Mouse (Mus musculus): Measurements from ENCODE around the gene Tmem213. TPM values are rescaled to one million over a fixed set of nuclear protein-coding genes. Genes with fewer than 3 reads are reported as not detected.

The Tmem213 gene
- 49.7 and 58.9 TPM in 2 replicates for polyA plus RNA-seq (2015; fragmentation: Nextera tagmentation; extraction: Ambion mirVana)

- ATAC-seq (ENCODE audit: borderline replicate concordance, extremely low read depth, low FRiP score, low TSS enrichment) = peak; percentile 55; the same call in 1 of the 2 replicates
- H3K27ac ChIP-seq = peak within 1 kb of the TSS; percentile 95
- peak within 1 kb of the TSS; percentile 17 for H3K9ac ChIP-seq
- no peaks in the 10 kb centered on the region for H3K27me3 ChIP-seq
- H3K4me2 ChIP-seq = peak within 1 kb of the TSS; percentile 47
- H3K4me3 ChIP-seq = peak within 1 kb of the TSS; percentile 37
- peaks cover 22% of the 10 kb centered on the region for H3K4me1 ChIP-seq
- no peaks in the 10 kb centered on the region for H3K36me3 ChIP-seq
- WGBS = 20% methylated on average over 9 of the region's 9 CpGs
- no peaks in the 10 kb centered on the region for H3K9me3 ChIP-seq
These were observed at the start of gene Tmem213 for GRCm38 (mm10) chr6:38109160-38109795. Gene Tmem213 (plus strand): TSS chr6:38109255.

- no peak overlapping the region for H3K9ac ChIP-seq
- H3K27me3 ChIP-seq = no peaks in the 10 kb centered on the region
These were observed 44.4 kb upstream of the Tmem213 start for GRCm38 (mm10) chr6:38064621-38065020.

GRCm38 (mm10) chr6:38065122-38065500, 43.9 kb upstream of the Tmem213 start:
- no peaks in the 10 kb centered on the region for H3K27me3 ChIP-seq
- no peak overlapping the region for H3K4me3 ChIP-seq
- no peak overlapping the region for H3K27ac ChIP-seq
- no peak overlapping the region for H3K4me2 ChIP-seq
- no peaks in the 10 kb centered on the region for H3K36me3 ChIP-seq
- no peaks in the 10 kb centered on the region for H3K9me3 ChIP-seq
- no peak for ATAC-seq (ENCODE audit: borderline replicate concordance, extremely low read depth, low FRiP score, low TSS enrichment)
- 70% methylated on average over 3 of the region's 3 CpGs for WGBS
- H3K9ac ChIP-seq = no peak overlapping the region
- no peaks in the 10 kb centered on the region for H3K4me1 ChIP-seq

More at GRCm38 (mm10) chr6:38064621-38065020, 44.4 kb upstream of the Tmem213 start:
- H3K9me3 ChIP-seq = no peaks in the 10 kb centered on the region
- no peak overlapping the region for H3K27ac ChIP-seq
- H3K4me2 ChIP-seq = no peak overlapping the region
- no peaks in the 10 kb centered on the region for H3K4me1 ChIP-seq
- 74% methylated on average over 2 of the region's 2 CpGs for WGBS
- no peaks in the 10 kb centered on the region for H3K36me3 ChIP-seq
- H3K4me3 ChIP-seq = no peak overlapping the region
- ATAC-seq (ENCODE audit: borderline replicate concordance, extremely low read depth, low FRiP score, low TSS enrichment) = no peak

GRCm38 (mm10) chr6:38065501-38066122, 43.4 kb upstream of the Tmem213 start:
- 68% methylated on average over 11 of the region's 11 CpGs for WGBS
- Histone ChIP-seq H3K4me2 (no peak overlapping the region), H3K27ac (no peak overlapping the region)

GRCm38 (mm10) chr6:38066215-38066614, 42.8 kb upstream of the Tmem213 start:
- no peaks in the 10 kb centered on the region for H3K36me3 ChIP-seq
- no peak overlapping the region for H3K27ac ChIP-seq
- no peak overlapping the region for H3K4me3 ChIP-seq
- H3K4me1 ChIP-seq = no peaks in the 10 kb centered on the region
- WGBS = under 1% methylated on average over 5 of the region's 5 CpGs
- no peak overlapping the region for H3K9ac ChIP-seq
- H3K9me3 ChIP-seq = no peaks in the 10 kb centered on the region
- H3K4me2 ChIP-seq = no peak overlapping the region
- H3K27me3 ChIP-seq = no peaks in the 10 kb centered on the region
- peak; percentile 69; the same call in 1 of the 2 replicates for ATAC-seq (ENCODE audit: borderline replicate concordance, extremely low read depth, low FRiP score, low TSS enrichment)

More at GRCm38 (mm10) chr6:38065501-38066122, 43.4 kb upstream of the Tmem213 start:
- no peak for ATAC-seq (ENCODE audit: borderline replicate concordance, extremely low read depth, low FRiP score, low TSS enrichment)
- no peak overlapping the region for H3K9ac ChIP-seq
- no peaks in the 10 kb centered on the region for H3K4me1 ChIP-seq
- no peak overlapping the region for H3K4me3 ChIP-seq
- H3K36me3 ChIP-seq = no peaks in the 10 kb centered on the region
- H3K27me3 ChIP-seq = no peaks in the 10 kb centered on the region
- H3K9me3 ChIP-seq = no peaks in the 10 kb centered on the region

- WGBS = 87% methylated on average over 4 of the region's 4 CpGs
- Histone ChIP-seq H3K4me3 (no peak overlapping the region), H3K27ac (no peak overlapping the region), H3K27me3 (no peaks in the 10 kb centered on the region), H3K36me3 (no peaks in the 10 kb centered on the region), H3K4me2 (no peak overlapping the region), H3K9ac (no peak overlapping the region), H3K4me1 (no peaks in the 10 kb centered on the region), H3K9me3 (no peaks in the 10 kb centered on the region)
- ATAC-seq (ENCODE audit: borderline replicate concordance, extremely low read depth, low FRiP score, low TSS enrichment) = no peak
These were observed 37.8 kb upstream of the Tmem213 start for GRCm38 (mm10) chr6:38071256-38071655.

- no peaks in the 10 kb centered on the region for H3K27me3 ChIP-seq
- whole genome bisulfite sequencing = 65% methylated on average over 5 of the region's 5 CpGs
- H3K36me3 ChIP-seq = no peaks in the 10 kb centered on the region
- H3K27ac ChIP-seq = no peak overlapping the region
- no peaks in the 10 kb centered on the region for H3K4me1 ChIP-seq
- H3K4me3 ChIP-seq = no peak overlapping the region
- no peak overlapping the region for H3K4me2 ChIP-seq
- H3K9ac ChIP-seq = no peak overlapping the region
- H3K9me3 ChIP-seq = no peaks in the 10 kb centered on the region
- no peak for ATAC-seq (ENCODE audit: borderline replicate concordance, extremely low read depth, low FRiP score, low TSS enrichment)
These were observed 36.8 kb upstream of the Tmem213 start for GRCm38 (mm10) chr6:38072137-38072796.

- no peak for ATAC-seq (ENCODE audit: borderline replicate concordance, extremely low read depth, low FRiP score, low TSS enrichment)
- H3K27ac ChIP-seq = no peak overlapping the region
- no peak overlapping the region for H3K9ac ChIP-seq
- no peaks in the 10 kb centered on the region for H3K9me3 ChIP-seq
- H3K27me3 ChIP-seq = no peaks in the 10 kb centered on the region
- no peaks in the 10 kb centered on the region for H3K4me1 ChIP-seq
- no peak overlapping the region for H3K4me2 ChIP-seq
- no peak overlapping the region for H3K4me3 ChIP-seq
- 90% methylated on average over 3 of the region's 3 CpGs for WGBS
- H3K36me3 ChIP-seq = no peaks in the 10 kb centered on the region
These were observed 35.5 kb upstream of the Tmem213 start for GRCm38 (mm10) chr6:38073592-38073991.

GRCm38 (mm10) chr6:38080364-38080763, 28.7 kb upstream of the Tmem213 start:
- H3K9ac ChIP-seq = no peak overlapping the region
- no peaks in the 10 kb centered on the region for H3K9me3 ChIP-seq
- H3K4me2 ChIP-seq = no peak overlapping the region
- no peaks in the 10 kb centered on the region for H3K36me3 ChIP-seq
- 38% methylated on average over 4 of the region's 4 CpGs for WGBS
- no peak overlapping the region for H3K27ac ChIP-seq
- H3K4me1 ChIP-seq = peaks cover 16% of the 10 kb centered on the region
- no peak for ATAC-seq (ENCODE audit: borderline replicate concordance, extremely low read depth, low FRiP score, low TSS enrichment)
- H3K27me3 ChIP-seq = no peaks in the 10 kb centered on the region
- H3K4me3 ChIP-seq = no peak overlapping the region

GRCm38 (mm10) chr6:38081727-38082341, 27.2 kb upstream of the Tmem213 start:
- Histone ChIP-seq H3K4me1 (peaks cover 16% of the 10 kb centered on the region), H3K36me3 (no peaks in the 10 kb centered on the region), H3K4me2 (peak overlapping the region; percentile 13; the same call in 1 of the 2 replicates), H3K9me3 (no peaks in the 10 kb centered on the region), H3K27ac (peak overlapping the region; percentile 74), H3K9ac (no peak overlapping the region), H3K27me3 (no peaks in the 10 kb centered on the region), H3K4me3 (no peak overlapping the region)
- 42% methylated on average over 11 of the region's 11 CpGs for WGBS
- peak; percentile 50; the same call in 1 of the 2 replicates for ATAC-seq (ENCODE audit: borderline replicate concordance, extremely low read depth, low FRiP score, low TSS enrichment)

GRCm38 (mm10) chr6:38083204-38083603, 25.9 kb upstream of the Tmem213 start:
- Histone ChIP-seq H3K36me3 (no peaks in the 10 kb centered on the region), H3K4me3 (no peak overlapping the region), H3K4me2 (no peak overlapping the region), H3K27ac (no peak overlapping the region), H3K9ac (no peak overlapping the region), H3K9me3 (no peaks in the 10 kb centered on the region), H3K4me1 (peaks cover 16% of the 10 kb centered on the region), H3K27me3 (no peaks in the 10 kb centered on the region)
- WGBS = 31% methylated on average over 4 of the region's 4 CpGs
- ATAC-seq (ENCODE audit: borderline replicate concordance, extremely low read depth, low FRiP score, low TSS enrichment) = no peak
